Mouse (Mus musculus) activated CD4-positive, CD25-positive, alpha-beta regulatory T cell, adult 4 months (primary cell): Measurements from ENCODE around the gene Pon2. TPM values are rescaled to one million over a fixed set of nuclear protein-coding genes. Genes with fewer than 3 reads are reported as not detected.
"Not testable (repeated sequence)": the region's sequence is repeated elsewhere in the genome, so short reads cannot be mapped to it uniquely, and the experiment has no call there.

Experiments used
- ATAC-seq: one replicate; pipeline ENCODE4 v1.8.0; 2017
- polyA plus RNA-seq, 2 experiments: library from polyadenylated mRNA; unstranded; fragments of 100-300 nt; shearing (Covaris generic); gene quantifications; one replicate each; pipeline ENCODE4 v1.2.1; 2017

Pon2 gene
- polyA plus RNA-seq, 2 experiments from 2014 or later: 66.2 to 71.5 TPM

- ATAC-seq: no peak
Measured at GRCm38 (mm10) chr6:5291450-5291849, 6.8 kb downstream of the Pon2 start.

GRCm38 (mm10) chr6:5287919-5288318 is 10.3 kb downstream of the Pon2 start:
- no peak for ATAC-seq

- no peak for ATAC-seq
Measured at GRCm38 (mm10) chr6:5287392-5287791, 10.9 kb downstream of the Pon2 start.

- ATAC-seq: no peak
Measured at GRCm38 (mm10) chr6:5282418-5282817, 15.8 kb downstream of the Pon2 start.

- no peak for ATAC-seq
Measured at GRCm38 (mm10) chr6:5280576-5281305, 17.5 kb downstream of the Pon2 start.

GRCm38 (mm10) chr6:5277972-5278371 is 20.3 kb downstream of the Pon2 start:
- no peak for ATAC-seq

- ATAC-seq: no peak
Measured at GRCm38 (mm10) chr6:5269641-5270040, 28.6 kb downstream of the Pon2 start.

- no peak for ATAC-seq
Measured at GRCm38 (mm10) chr6:5264793-5265192, 33.5 kb downstream of the Pon2 start.

- no peak for ATAC-seq
Measured at GRCm38 (mm10) chr6:5263250-5263999, 34.8 kb downstream of the Pon2 start.

- no peak for ATAC-seq
Measured at GRCm38 (mm10) chr6:5262322-5263249, 35.7 kb downstream of the Pon2 start.

GRCm38 (mm10) chr6:5255722-5256451 is 42.4 kb downstream of the Pon2 start, which contains the start of gene Pon3:
TSS of gene Pon3 (minus strand) at chr6:5256286.
- peak; percentile 86 for ATAC-seq

GRCm38 (mm10) chr6:5255291-5255690 is 43.0 kb downstream of the Pon2 start:
- no peak for ATAC-seq

- ATAC-seq: no peak
Measured at GRCm38 (mm10) chr6:5254869-5255268, 43.4 kb downstream of the Pon2 start.

- no peak for ATAC-seq
Measured at GRCm38 (mm10) chr6:5245926-5246325, 52.3 kb downstream of the Pon2 start.

GRCm38 (mm10) chr6:5238799-5239198 is 59.5 kb downstream of the Pon2 start:
- no peak for ATAC-seq

GRCm38 (mm10) chr6:5237510-5237909 is 60.7 kb downstream of the Pon2 start:
- ATAC-seq: no peak

GRCm38 (mm10) chr6:5236843-5237371 is 61.3 kb downstream of the Pon2 start:
- no peak for ATAC-seq

- ATAC-seq: no peak
Measured at GRCm38 (mm10) chr6:5234563-5234962, 63.7 kb downstream of the Pon2 start.

- ATAC-seq: no peak
Measured at GRCm38 (mm10) chr6:5233812-5234211, 64.4 kb downstream of the Pon2 start.

- no peak for ATAC-seq
Measured at GRCm38 (mm10) chr6:5232022-5232421, 66.2 kb downstream of the Pon2 start.

- ATAC-seq: no peak
Measured at GRCm38 (mm10) chr6:5230261-5230660, 68.0 kb downstream of the Pon2 start.

GRCm38 (mm10) chr6:5223551-5223950 is 74.7 kb downstream of the Pon2 start:
- not testable (repeated sequence) for ATAC-seq
